Mouse (Mus musculus) T-cell, adult 66 days (primary cell): Measurements from ENCODE around the gene Myoz2. TPM values are rescaled to one million over a fixed set of nuclear protein-coding genes. Genes with fewer than 3 reads are reported as not detected.

Source experiments
- total RNA-seq, 2 experiments: library from RNA; stranded (reverse); gene quantifications; 3 replicates in 1 of 2; 4 replicates in 1 of 2; pipeline ENCODE4 v1.2.4; 2023

The Myoz2 gene
- not detected for total RNA-seq

GRCm38 (mm10) chr3:123034752-123035151 lies at the start of gene Myoz2:
Gene Myoz2, minus strand, starts transcription at chr3:123035015.

GRCm38 (mm10) chr3:122984249-122985182 lies 50.3 kb downstream of the Myoz2 start, which contains the start of gene Usp53:
Gene Usp53, minus strand, starts transcription at chr3:122984510.

Other genes with a start within 250 kb of the Myoz2 start
- not detected for gene Fabp2, start 139.9 kb downstream of the Myoz2 start, total RNA-seq
- not detected for gene Gm10959, start 115.7 kb downstream of the Myoz2 start, total RNA-seq
- gene 1810037I17Rik, start 110.8 kb downstream of the Myoz2 start, total RNA-seq: 10 to 100 TPM; 21.2 to 27.5 TPM
- 10 to 100 TPM; 32.9 to 44.1 TPM for gene Usp53, start 50.5 kb downstream of the Myoz2 start, total RNA-seq
- under 1 TPM in 1 of 2 experiments, not detected in 1; 0.23 TPM for gene Synpo2, start 201.1 kb upstream of the Myoz2 start, total RNA-seq
- gene Sec24d, start 232.4 kb upstream of the Myoz2 start, total RNA-seq: 10 to 100 TPM; 23.1 to 26.0 TPM